Mouse (Mus musculus) frontal cortex, postnatal 36 days (tissue): ENCODE data around the gene 4930522H14Rik.

Experiments
- DNase-seq, 2 experiments: peaks; one replicate each; pipeline ENCODE4 v3.0.0; 2022; ENCODE audit warnings: low spot score in 2 of 2

Gene 4930522H14Rik

DNA sequence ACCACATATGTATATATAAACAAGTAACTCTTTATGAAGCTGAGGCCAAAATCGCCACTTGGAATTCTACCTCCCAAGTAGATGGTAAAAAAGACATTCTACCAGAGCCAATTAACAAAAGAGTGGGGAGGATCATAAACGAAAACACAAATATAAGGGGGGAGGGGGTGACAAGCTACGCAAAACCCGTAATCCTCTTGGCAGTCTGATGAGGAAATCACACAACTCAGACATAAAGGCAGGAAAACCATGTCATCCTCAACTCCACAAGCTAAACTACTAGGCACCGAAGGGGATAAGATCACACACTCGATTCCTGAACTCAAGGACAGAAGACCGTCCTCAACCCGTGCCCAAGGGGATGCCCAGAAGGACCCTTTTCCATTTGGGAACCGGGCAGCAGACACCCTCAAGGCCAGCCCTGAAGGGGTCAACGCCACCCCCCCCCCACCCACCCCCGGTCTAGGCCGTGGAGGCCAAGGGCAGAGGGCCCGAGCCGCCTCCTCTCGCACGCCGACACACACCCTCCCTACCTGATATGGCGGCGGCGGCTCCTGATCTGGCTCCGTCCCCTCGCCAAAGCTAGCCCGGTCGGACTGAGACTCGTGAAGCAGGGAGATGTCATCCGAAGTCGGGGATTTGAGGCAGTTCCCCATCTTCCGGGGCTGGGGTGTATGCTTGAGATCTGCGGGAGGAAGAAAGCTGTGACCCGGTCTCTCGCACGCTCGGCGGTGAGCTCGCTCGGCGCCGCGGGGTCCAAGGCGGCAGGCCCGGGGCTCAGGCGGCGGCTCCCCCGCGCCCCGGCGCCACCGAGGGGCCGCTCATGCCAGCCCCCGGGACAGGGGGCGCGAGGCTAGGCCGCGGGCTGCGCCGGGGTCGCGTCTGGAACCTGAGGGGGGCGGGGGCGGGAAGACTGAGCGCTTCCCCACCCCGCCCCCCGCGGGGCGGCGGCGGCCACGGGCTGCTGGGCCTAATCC is 55.2 kb downstream of the 4930522H14Rik start:
- peak; percentile 29 to 34 for DNase-seq

DNA sequence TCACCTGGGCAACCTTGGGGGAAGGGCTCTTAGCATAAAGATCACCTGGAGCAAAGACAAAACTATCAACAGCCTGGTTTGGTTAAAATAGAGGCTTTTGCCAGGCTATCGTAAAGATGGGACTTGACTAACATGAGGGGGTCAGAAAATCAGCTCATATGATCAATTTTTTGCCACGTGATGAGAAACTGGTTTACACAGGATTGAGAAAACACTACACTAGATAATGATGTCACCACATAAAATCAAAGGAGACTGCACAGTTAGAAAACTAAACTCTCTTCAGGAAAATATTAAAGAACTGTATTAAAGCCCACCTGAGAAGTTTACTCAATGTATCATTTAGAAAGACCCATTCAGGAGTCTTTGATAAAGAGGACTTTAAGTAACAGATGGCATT is 56.0 kb downstream of the 4930522H14Rik start:
- no peak for DNase-seq

DNA sequence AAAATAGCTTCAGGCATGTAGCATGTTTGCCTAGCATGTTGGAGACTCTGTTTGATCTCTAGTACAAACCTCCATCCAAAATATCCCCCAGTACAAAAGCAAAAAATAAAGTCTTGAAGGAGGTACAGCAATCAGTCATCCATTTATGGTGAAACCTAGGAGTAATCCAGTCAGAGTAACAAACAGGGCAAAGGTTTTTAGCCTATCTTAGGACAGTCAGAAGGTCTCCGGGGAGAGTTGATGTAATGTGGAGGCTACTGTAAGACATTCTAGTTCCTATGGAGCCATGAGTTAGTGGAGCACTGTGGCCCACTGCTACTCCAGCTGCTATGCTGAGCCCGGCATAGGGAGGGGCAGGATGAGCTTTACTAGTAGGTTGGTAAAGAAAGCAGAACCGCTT is 58.5 kb downstream of the 4930522H14Rik start:
- DNase-seq, result no peak

DNA sequence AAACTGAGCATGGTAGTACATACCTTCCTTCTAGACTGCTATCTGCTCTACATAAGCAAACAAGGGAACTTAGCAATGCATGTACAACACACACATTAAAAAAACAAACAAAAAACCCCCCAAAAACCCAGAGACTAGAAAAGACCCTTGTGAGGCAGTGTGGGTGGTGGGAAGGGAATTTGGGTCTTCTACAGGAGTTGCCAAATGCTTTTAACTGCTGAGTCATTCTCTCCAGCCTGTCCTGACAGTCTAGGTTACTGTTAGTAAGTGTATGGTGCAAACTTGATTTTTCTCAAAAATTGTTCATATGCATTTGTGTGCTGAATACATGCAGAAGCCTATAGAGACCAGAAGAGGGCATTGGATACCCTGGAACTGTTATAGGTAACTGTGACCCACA is 59.5 kb downstream of the 4930522H14Rik start:
- no peak for DNase-seq

DNA sequence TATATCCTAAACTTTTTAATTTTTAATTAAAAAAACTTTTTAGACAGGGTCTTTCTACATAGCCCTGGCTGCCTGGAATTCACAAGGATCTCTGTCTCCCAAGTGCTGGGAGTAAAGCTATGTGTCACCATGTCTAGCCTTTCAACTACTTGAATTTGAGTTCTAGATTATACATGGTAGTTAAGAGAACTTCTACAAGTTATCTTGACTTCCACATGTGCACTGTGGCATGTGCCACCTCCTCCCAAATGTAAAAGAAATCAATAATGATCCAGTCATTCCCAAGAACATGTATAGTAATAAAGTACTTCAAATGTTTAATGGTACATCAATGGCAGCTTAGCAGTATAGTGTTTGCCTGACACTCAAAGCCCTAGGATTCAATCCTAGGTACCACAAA is 63.4 kb downstream of the 4930522H14Rik start:
- no peak for DNase-seq

DNA sequence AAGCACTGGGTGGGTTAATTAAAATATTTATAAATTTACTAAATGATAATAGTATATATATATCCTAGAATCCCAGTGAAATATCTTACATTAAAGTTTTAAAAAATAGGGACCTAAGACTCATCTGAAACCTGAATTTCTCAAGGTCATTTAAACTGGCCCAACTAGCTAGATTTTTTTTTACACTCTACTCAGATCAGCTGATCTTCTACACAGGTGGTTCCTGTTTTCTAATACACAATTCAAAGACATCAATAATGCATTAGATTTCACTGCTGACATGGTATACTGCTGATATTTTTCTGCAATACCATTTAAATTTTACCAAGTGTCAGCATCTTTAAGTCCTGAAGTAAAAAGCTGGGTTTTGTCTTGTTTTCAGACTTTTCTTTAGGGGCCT is 67.2 kb downstream of the 4930522H14Rik start:
- no peak for DNase-seq

DNA sequence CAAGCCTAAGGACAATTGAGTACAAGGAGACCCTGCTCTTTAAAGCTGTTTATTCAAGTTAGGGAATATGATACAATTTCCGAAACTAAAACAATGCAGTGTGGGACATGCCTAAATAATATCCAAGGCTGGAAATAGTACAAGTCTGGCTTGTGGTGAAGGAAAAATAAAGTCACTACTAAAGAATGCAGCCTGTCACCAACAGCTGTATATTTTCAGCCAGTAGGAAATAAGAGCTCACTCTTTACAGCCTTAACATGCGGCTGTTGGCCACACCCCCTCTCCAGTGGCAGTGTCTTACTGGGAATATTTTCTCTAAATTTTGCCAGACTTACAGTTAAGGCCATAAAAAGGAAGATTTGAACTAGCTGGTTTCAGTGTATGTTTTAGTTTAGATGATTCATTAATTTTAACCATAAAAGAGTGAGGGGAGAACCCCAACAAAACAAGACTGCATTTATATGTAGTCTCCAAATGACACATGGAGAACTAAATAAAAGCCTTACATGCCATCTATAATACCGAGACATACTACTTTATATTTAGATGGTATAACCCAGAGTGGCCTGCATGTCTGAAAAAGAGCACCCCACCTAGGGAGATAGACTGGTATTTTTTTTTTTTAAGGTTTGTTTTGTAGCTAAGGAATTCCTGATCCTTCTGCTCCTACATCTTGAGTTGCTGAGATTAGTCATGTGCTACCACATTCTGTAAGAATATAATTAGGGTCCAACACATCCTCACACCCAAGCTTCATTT is 70.5 kb downstream of the 4930522H14Rik start:
- DNase-seq, result no peak

DNA sequence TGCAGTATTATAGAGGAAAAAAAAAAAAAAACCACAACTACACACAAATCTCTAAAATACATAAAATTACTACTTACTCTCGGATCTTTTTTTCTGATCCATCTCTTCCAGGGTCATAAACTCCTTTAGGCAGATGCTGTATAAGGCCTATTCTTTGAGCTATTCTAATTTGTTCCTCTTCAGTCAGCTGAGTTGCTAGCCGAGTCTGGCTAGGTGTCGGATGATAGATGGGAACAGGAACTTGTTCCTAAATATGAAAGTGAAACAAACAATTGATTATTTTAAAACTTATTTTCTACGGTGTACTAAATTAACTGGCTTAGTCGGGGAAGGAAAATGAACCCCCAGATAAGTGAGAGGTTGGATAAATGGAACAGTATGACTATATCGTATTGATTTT is 74.3 kb downstream of the 4930522H14Rik start:
- DNase-seq, result no peak
